Mouse (Mus musculus): ENCODE measurements around the gene Acsl6. TPM values are rescaled to one million over a fixed set of nuclear protein-coding genes. Genes with fewer than 3 reads are reported as not detected.

The Acsl6 gene
- 17.6 TPM for polyA plus RNA-seq (2012; fragmentation: generic; extraction: Trizol)

GRCm38 (mm10) chr11:54303728-54304470 is at the start of gene Acsl6:
Gene Acsl6 (plus strand): TSS chr11:54303798.
- Histone ChIP-seq H3K27me3 (ENCODE audit: control insufficient read depth, insufficient read depth, insufficient read length) (peaks cover 8% of the 10 kb centered on the region), H3ac (ENCODE audit: control insufficient read depth, insufficient read length) (no peak within 1 kb of the TSS), H3K4me2 (ENCODE audit: low read depth) (no peak within 1 kb of the TSS), H3K36me3 (ENCODE audit: control insufficient read depth, insufficient read depth) (no peaks in the 10 kb centered on the region), H3K79me2 (ENCODE audit: control insufficient read depth, insufficient read depth) (no peaks in the 10 kb centered on the region), H3K4me3 (no peak within 1 kb of the TSS)
- TF ChIP-seq POLR2AphosphoS2 (IDR thresholded peaks at IDR 0.05; ENCODE audit: insufficient read length, low read depth), result no peak
- no peak for TF ChIP-seq MYOD1 (IDR thresholded peaks at IDR 0.05; ENCODE audit: control insufficient read depth in 1 of 3, insufficient read length in 2 of 3, low read depth in 2 of 3)
- no peak for TF ChIP-seq REST (IDR thresholded peaks at IDR 0.05; ENCODE audit: insufficient read depth, insufficient read length)
- TF ChIP-seq MAX (IDR thresholded peaks at IDR 0.05; ENCODE audit: low read depth), result no peak
- no peak for TF ChIP-seq TCF3 (IDR thresholded peaks at IDR 0.05; ENCODE audit: insufficient read length, low read depth)

- Histone ChIP-seq H3K36me3 (ENCODE audit: control insufficient read depth, insufficient read depth) (no peaks in the 10 kb centered on the region), H3K79me2 (ENCODE audit: control insufficient read depth, insufficient read depth) (no peaks in the 10 kb centered on the region), H3K4me3 (no peak overlapping the region), H3K27me3 (ENCODE audit: control insufficient read depth, insufficient read depth, insufficient read length) (no peaks in the 10 kb centered on the region), H3ac (ENCODE audit: control insufficient read depth, insufficient read length) (no peak overlapping the region), H3K4me2 (ENCODE audit: low read depth) (no peak overlapping the region)
- no peak for TF ChIP-seq TCF12 (IDR thresholded peaks at IDR 0.05; ENCODE audit: insufficient read depth, poor library complexity, severe bottlenecking)
- no peak for TF ChIP-seq MAX (IDR thresholded peaks at IDR 0.05; ENCODE audit: low read depth)
- no peak for TF ChIP-seq SRF (IDR thresholded peaks at IDR 0.05; ENCODE audit: control insufficient read depth, insufficient read length, low read depth)
- TF ChIP-seq REST (IDR thresholded peaks at IDR 0.05; ENCODE audit: insufficient read depth, insufficient read length), result no peak
- TF ChIP-seq POLR2AphosphoS2 (IDR thresholded peaks at IDR 0.05; ENCODE audit: insufficient read length, low read depth), result no peak
- no peak for TF ChIP-seq MYOG (IDR thresholded peaks at IDR 0.05; ENCODE audit: control insufficient read depth in 1 of 3, insufficient read depth in 1 of 3, insufficient read length in 2 of 3, low read depth in 2 of 3)
- TF ChIP-seq MYOD1 (IDR thresholded peaks at IDR 0.05; ENCODE audit: control insufficient read depth in 1 of 3, insufficient read length in 2 of 3, low read depth in 2 of 3), result no peak
- no peak for TF ChIP-seq TCF3 (IDR thresholded peaks at IDR 0.05; ENCODE audit: insufficient read length, low read depth)
- TF ChIP-seq USF1 (IDR thresholded peaks at IDR 0.05; ENCODE audit: low read depth), result no peak
- TF ChIP-seq POLR2A (IDR thresholded peaks at IDR 0.05; ENCODE audit: insufficient read length, low read depth), result no peak
- no peak for TF ChIP-seq CEBPB (IDR thresholded peaks at IDR 0.05; ENCODE audit: insufficient read depth, poor library complexity, severe bottlenecking)
- TF ChIP-seq E2F4 (IDR thresholded peaks at IDR 0.05; ENCODE audit: insufficient read depth), result no peak
These were observed 49.5 kb upstream of the Acsl6 start for GRCm38 (mm10) chr11:54254114-54254513.

GRCm38 (mm10) chr11:54256624-54257376 is 46.8 kb upstream of the Acsl6 start:
- H3ac ChIP-seq (ENCODE audit: control insufficient read depth, insufficient read length), result no peak overlapping the region
- H3K4me3 ChIP-seq, result no peak overlapping the region
- no peaks in the 10 kb centered on the region for H3K27me3 ChIP-seq (ENCODE audit: control insufficient read depth, insufficient read depth, insufficient read length)
- no peaks in the 10 kb centered on the region for H3K36me3 ChIP-seq (ENCODE audit: control insufficient read depth, insufficient read depth)
- H3K79me2 ChIP-seq (ENCODE audit: control insufficient read depth, insufficient read depth), result no peaks in the 10 kb centered on the region
- TF ChIP-seq E2F4 (IDR thresholded peaks at IDR 0.05; ENCODE audit: insufficient read depth) (no peak), MYOG (IDR thresholded peaks at IDR 0.05; ENCODE audit: control insufficient read depth in 1 of 3, insufficient read depth in 1 of 3, insufficient read length in 2 of 3, low read depth in 2 of 3) (peak; percentile 77 to 90 (median 87)), MYOD1 (IDR thresholded peaks at IDR 0.05; ENCODE audit: control insufficient read depth in 1 of 3, insufficient read length in 2 of 3, low read depth in 2 of 3) (peak; percentile 81 to 91 (median 87))
- no peak overlapping the region for H3K4me2 ChIP-seq (ENCODE audit: low read depth)

- H3K4me2 ChIP-seq (ENCODE audit: low read depth), result no peak overlapping the region
- H3K36me3 ChIP-seq (ENCODE audit: control insufficient read depth, insufficient read depth), result no peaks in the 10 kb centered on the region
- H3K79me2 ChIP-seq (ENCODE audit: control insufficient read depth, insufficient read depth), result no peaks in the 10 kb centered on the region
- H3K4me3 ChIP-seq, result no peak overlapping the region
- TF ChIP-seq MYOD1 (IDR thresholded peaks at IDR 0.05; ENCODE audit: control insufficient read depth in 1 of 3, insufficient read length in 2 of 3, low read depth in 2 of 3), result no peak
- no peak for TF ChIP-seq MAX (IDR thresholded peaks at IDR 0.05; ENCODE audit: low read depth)
- TF ChIP-seq POLR2AphosphoS2 (IDR thresholded peaks at IDR 0.05; ENCODE audit: insufficient read length, low read depth), result no peak
- TF ChIP-seq MYOG (IDR thresholded peaks at IDR 0.05; ENCODE audit: control insufficient read depth in 1 of 3, insufficient read depth in 1 of 3, insufficient read length in 2 of 3, low read depth in 2 of 3), result no peak
- TF ChIP-seq USF1 (IDR thresholded peaks at IDR 0.05; ENCODE audit: low read depth), result no peak
- no peak for TF ChIP-seq POLR2A (IDR thresholded peaks at IDR 0.05; ENCODE audit: insufficient read length, low read depth)
- TF ChIP-seq E2F4 (IDR thresholded peaks at IDR 0.05; ENCODE audit: insufficient read depth), result no peak
- no peak for TF ChIP-seq SRF (IDR thresholded peaks at IDR 0.05; ENCODE audit: control insufficient read depth, insufficient read length, low read depth)
- no peak for TF ChIP-seq TCF12 (IDR thresholded peaks at IDR 0.05; ENCODE audit: insufficient read depth, poor library complexity, severe bottlenecking)
- no peak for TF ChIP-seq CEBPB (IDR thresholded peaks at IDR 0.05; ENCODE audit: insufficient read depth, poor library complexity, severe bottlenecking)
- TF ChIP-seq REST (IDR thresholded peaks at IDR 0.05; ENCODE audit: insufficient read depth, insufficient read length), result no peak
- TF ChIP-seq TCF3 (IDR thresholded peaks at IDR 0.05; ENCODE audit: insufficient read length, low read depth), result no peak
- H3K27me3 ChIP-seq (ENCODE audit: control insufficient read depth, insufficient read depth, insufficient read length), result no peaks in the 10 kb centered on the region
- H3ac ChIP-seq (ENCODE audit: control insufficient read depth, insufficient read length), result no peak overlapping the region
These were observed 40.1 kb upstream of the Acsl6 start for GRCm38 (mm10) chr11:54263405-54264031.
